Mouse (Mus musculus) heart, postnatal 14 days (tissue): ENCODE results near the gene Rasip1. TPM values are rescaled to one million over a fixed set of nuclear protein-coding genes. Genes with fewer than 3 reads are reported as not detected.

Source experiments
- DNase-seq, 2 experiments: peaks; one replicate each; pipeline ENCODE4 v3.0.0; 2021 to 2022
- intact Hi-C: fragments of 180-260 bp; cut with DNase I; formaldehyde crosslinking; loops from one replicate; pipeline ENCODE4 v1.15.1; 2025
- total RNA-seq, 2 experiments: library from RNA; stranded (reverse); gene quantifications; 2 replicates each; pipeline ENCODE4 v1.2.3; 2021

Rasip1 gene
- total RNA-seq, 2 experiments from 2014 or later = 42.6 to 42.8 TPM

DNA sequence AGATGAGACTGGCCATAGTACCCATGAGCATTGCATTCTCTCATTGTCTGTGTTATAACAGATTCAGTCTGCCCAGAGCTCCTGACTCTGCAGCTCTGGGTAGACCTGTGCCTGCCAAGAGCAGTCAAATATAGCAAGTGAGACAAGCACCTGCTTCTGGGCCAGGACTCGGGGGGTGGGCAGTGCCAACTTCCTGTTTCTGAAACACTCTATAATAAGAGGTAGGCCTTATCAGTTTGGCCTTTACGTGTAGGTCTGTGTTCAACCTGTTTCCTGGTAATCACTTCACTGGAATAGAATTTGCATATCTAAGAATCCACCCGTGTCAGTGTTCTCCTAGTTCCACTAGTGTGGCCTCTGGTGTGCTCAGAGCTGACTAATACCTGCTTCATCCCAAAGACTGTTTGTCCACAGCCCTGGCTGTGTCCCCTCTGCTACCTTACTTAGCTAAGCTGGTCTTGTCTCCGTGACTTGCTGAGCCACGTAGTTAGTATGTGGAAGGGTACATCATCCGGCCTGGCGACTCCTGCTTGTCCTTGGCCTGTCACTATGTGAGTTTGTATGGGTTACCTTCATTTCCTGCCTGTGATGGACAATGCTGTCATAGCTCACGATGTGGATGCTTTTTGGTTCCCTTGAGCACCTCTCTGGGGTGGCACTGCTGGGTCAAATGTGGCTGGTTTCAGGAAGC is 53.9 kb downstream of the Rasip1 start:
- DNase-seq = peak; percentile 50 to 67

DNA sequence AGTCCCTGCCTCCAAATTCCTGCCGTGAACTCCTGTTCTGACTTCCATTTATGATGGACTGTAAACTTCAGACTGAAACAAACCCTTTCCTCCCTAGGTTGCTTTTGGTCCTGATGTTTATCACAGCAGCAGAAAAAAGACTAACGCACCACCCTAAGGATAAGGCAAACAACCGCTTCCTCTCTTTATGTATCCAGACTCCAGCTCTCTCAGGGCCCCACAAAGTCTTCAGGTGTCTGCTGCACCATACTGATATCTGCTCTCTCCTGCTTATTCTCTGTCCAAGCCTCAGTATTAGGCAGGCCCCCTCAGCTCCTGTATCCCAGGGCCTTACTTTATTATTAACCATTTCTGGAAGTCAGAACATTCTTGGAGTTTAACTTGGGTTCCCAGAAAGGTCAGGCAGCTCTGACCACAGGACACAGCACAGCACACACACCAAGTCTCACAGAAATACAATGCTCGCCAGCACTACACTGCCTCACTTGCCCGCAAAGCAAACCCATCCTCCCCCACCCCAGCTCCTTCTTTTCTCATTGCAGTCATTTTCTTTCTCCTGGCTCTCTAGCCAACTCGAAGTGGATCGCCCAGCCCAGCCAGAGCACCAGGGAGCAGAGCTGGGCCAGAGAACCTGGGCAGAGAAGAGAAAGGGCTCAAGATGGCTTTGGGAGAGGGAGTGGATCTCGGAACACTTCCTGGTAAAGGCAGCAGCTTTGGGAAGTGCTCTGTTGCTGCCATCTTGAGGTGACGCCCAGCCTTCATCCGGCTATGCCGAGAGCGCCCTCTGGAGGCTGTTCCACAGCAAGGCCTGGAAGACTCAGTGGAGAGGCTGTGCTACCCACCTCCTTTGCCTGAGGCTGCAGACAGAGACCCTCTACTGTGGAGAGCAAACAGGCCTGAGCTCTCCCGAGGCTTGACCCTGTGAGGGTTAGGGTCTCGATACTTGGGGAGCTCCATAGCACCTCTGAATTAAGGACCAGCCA is 55.1 kb downstream of the Rasip1 start:
- intact Hi-C loops = loop anchor here (2.0 kb wide), 2 partner anchors 54 to 92 kb away; no protein-coding TSS in a partner anchor
- DNase-seq = peak; percentile 90 to 94

More for the DNA sequence above, 53.9 kb downstream of the Rasip1 start:
- intact Hi-C loops = no loop called here

DNA sequence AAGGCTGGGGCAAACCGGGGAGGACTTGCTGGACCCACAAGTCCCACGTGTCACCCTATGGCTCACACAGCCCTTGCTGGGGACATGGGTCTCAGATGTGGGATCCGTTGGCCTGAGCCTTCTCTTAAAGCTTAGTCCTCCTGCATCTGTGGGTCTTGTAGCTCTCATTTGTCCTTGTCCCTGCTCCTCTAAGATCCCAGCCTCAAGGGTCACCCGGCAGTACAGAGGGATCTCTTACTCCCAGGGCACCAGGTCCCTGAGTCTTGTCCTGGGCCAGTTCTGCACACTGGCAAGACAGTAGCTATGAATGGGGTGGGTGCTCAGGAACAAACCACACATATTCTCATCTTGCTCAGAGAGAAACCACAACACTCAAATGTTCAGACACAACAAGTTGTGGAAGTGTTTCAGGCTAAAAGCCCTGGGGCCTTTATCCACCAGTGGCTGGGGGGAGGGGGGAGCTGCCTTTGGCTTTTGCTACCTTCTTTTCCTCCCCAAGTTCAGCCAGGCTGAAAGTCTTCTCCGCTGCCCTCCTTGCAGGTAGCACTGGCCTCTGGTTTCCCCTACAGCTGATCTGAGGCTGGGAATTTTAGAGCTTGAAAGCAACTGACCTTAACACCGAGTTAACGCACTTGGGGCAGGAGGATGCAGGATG is 56.2 kb downstream of the Rasip1 start, which contains the start of gene Ntn5:
Gene Ntn5, plus strand, starts transcription at position 627 of the 655 bp plus-strand sequence.
- intact Hi-C loops = loop anchor here (2.0 kb wide), 2 partner anchors 55 to 93 kb away; no protein-coding TSS in a partner anchor
- no peak for DNase-seq

DNA sequence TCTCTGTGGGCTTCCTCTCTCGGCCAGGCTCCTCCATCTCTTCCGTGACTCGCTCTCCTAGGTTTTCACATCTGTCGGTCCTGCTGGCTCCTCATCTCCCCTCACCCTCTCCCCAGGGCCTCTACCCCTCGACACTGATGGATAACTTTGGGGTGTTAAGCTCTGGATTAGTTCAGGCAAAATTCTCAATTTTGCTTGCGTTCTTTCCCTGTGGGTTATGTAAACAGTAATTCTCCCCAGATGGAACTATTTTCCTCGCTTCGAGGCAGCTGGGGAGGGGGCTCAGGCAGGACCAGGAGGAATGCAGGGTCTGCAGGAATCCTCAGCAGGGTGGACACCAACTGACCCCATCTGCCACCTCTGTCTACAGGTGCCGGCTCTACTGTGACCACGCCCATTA is 58.5 kb downstream of the Rasip1 start:
- DNase-seq = no peak
- intact Hi-C loops = no loop called here

DNA sequence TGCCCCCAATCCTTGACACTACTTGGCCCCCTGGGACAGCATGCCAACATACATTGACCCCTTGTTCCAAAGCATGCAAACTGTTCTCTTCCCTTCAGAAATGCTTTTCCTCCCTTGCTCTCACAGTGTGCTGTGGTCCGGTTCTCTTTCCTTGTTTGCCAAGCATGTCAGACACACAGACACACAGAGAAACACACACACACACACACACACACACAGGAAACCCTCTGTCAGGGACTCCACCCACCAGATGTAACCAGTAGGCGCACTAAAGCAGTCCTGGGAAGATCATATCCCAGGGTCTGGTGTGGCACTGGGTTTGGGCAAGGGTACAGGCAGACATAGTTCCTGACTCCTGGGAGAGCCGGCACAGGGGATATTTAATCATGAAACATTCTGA is 59.6 kb downstream of the Rasip1 start:
- no peak for DNase-seq
- intact Hi-C loops = no loop called here

Other genes starting within 250 kb of the Rasip1 start
- 100 to 1,000 TPM; 126 to 138 TPM for gene Snrnp70, start 231.7 kb upstream of the Rasip1 start, total RNA-seq
- gene Kcna7, start 221.8 kb upstream of the Rasip1 start, total RNA-seq = 1 to 10 TPM; 1.5 to 1.7 TPM
- gene Ntf5, start 213.8 kb upstream of the Rasip1 start, total RNA-seq = under 1 TPM in 1 of 2 experiments, not detected in 1; 0.14 TPM
- not detected for gene Lhb, start 206.7 kb upstream of the Rasip1 start, total RNA-seq
- 10 to 100 TPM; 86.1 to 90.2 TPM for gene Gys1, start 192.6 kb upstream of the Rasip1 start, total RNA-seq
- 10 to 100 TPM; 25.3 to 26.3 TPM for gene Ruvbl2, start 189.4 kb upstream of the Rasip1 start, total RNA-seq
- 100 to 1,000 TPM; 231 to 265 TPM for gene Ftl1, start 167.6 kb upstream of the Rasip1 start, total RNA-seq
- 10 to 100 TPM; 25.6 to 31.1 TPM for gene Bax, start 160.6 kb upstream of the Rasip1 start, total RNA-seq
- gene Tulp2, start 145.6 kb upstream of the Rasip1 start, total RNA-seq = not detected
- gene Gm45808, start 140.7 kb upstream of the Rasip1 start, total RNA-seq = 1 to 10 TPM; 2.8 to 4.6 TPM
- 1 to 10 TPM; 4.5 to 6.0 TPM for gene Dhdh, start 138.7 kb upstream of the Rasip1 start, total RNA-seq
- 100 to 1,000 TPM; 116 to 137 TPM for gene Nucb1, start 117.1 kb upstream of the Rasip1 start, total RNA-seq
- 10 to 100 TPM; 21.7 to 32.8 TPM for gene Ppp1r15a, start 101.2 kb upstream of the Rasip1 start, total RNA-seq
- 1 to 10 TPM; 1.9 to 2.1 TPM for gene Plekha4, start 101.2 kb upstream of the Rasip1 start, total RNA-seq
- under 1 TPM; 0.19 to 0.39 TPM for gene Hsd17b14, start 72.6 kb upstream of the Rasip1 start, total RNA-seq
- 10 to 100 TPM; 85.5 to 94.6 TPM for gene Bcat2, start 57.3 kb upstream of the Rasip1 start, total RNA-seq
- not detected for gene Fgf21, start 12.0 kb upstream of the Rasip1 start, total RNA-seq
- gene Fut1, start 10.2 kb upstream of the Rasip1 start, total RNA-seq = under 1 TPM in 1 of 2 experiments, not detected in 1; 0.12 TPM
- gene Izumo1, start 5.7 kb upstream of the Rasip1 start, total RNA-seq = under 1 TPM; 0.54 to 0.67 TPM
- 1 to 10 TPM; 6.4 to 6.9 TPM for gene Mamstr, start 12.5 kb downstream of the Rasip1 start, total RNA-seq
- under 1 TPM; 0.37 to 0.69 TPM for gene Fut2, start 38.9 kb downstream of the Rasip1 start, total RNA-seq
- under 1 TPM; 0.12 to 0.24 TPM for gene Ntn5, start 56.5 kb downstream of the Rasip1 start, total RNA-seq
- under 1 TPM in 1 of 2 experiments, not detected in 1; 0.12 TPM for gene Sec1, start 66.9 kb downstream of the Rasip1 start, total RNA-seq
- gene Car11, start 72.4 kb downstream of the Rasip1 start, total RNA-seq = 1 to 10 TPM; 4.3 to 6.6 TPM
- gene Dbp, start 77.6 kb downstream of the Rasip1 start, total RNA-seq = 10 to 100 TPM; 24.7 to 27.1 TPM
- gene Rpl18, start 88.0 kb downstream of the Rasip1 start, total RNA-seq = 100 to 1,000 TPM; 552 to 626 TPM
- gene Sphk2, start 90.5 kb downstream of the Rasip1 start, total RNA-seq = 10 to 100 TPM; 17.5 to 18.8 TPM
- gene Fam83e, start 93.7 kb downstream of the Rasip1 start, total RNA-seq = under 1 TPM; 0.17 to 0.24 TPM
- not detected for gene Spaca4, start 98.3 kb downstream of the Rasip1 start, total RNA-seq
- under 1 TPM in 1 of 2 experiments, not detected in 1; 0.12 TPM for gene Lmtk3, start 156.2 kb downstream of the Rasip1 start, total RNA-seq
- gene Sult2b1, start 157.2 kb downstream of the Rasip1 start, total RNA-seq = not detected
- 10 to 100 TPM; 73.9 to 77.1 TPM for gene Cyth2, start 187.1 kb downstream of the Rasip1 start, total RNA-seq
- gene Kcnj14, start 197.3 kb downstream of the Rasip1 start, total RNA-seq = under 1 TPM; 0.74 to 1.00 TPM
- gene Grwd1, start 203.5 kb downstream of the Rasip1 start, total RNA-seq = 10 to 100 TPM in 1 of 2 experiments, 1 to 10 TPM in 1; 8.6 to 12.5 TPM
- gene Kdelr1, start 245.3 kb downstream of the Rasip1 start, total RNA-seq = 100 to 1,000 TPM; 103 to 109 TPM